Mouse (Mus musculus) left cerebral cortex, postnatal 25 days (tissue): ENCODE data around the gene Selenof. TPM values are rescaled to one million over a fixed set of nuclear protein-coding genes. Genes with fewer than 3 reads are reported as not detected.

ENCODE experiments used
- DNase-seq, 2 experiments: peaks; one replicate each; pipeline ENCODE4 v3.0.0; 2022; ENCODE audit warnings: low spot score in 2 of 2, mixed read lengths in 1 of 2
- intact Hi-C: fragments of 180-260 bp; cut with DNase I; formaldehyde crosslinking; loops from one replicate; pipeline ENCODE4 v1.15.1; 2025
- total RNA-seq, 2 experiments: library from RNA; stranded (reverse); gene quantifications; 2 replicates each; pipeline ENCODE4 v1.2.3; 2021

Gene Selenof
- total RNA-seq, 2 experiments from 2014 or later, result 221 to 233 TPM

GRCm38 (mm10) chr3:144558274-144558673 lies 11.8 kb upstream of the Selenof start:
- intact Hi-C loops, result no loop called here
- DNase-seq, result no peak

DNA sequence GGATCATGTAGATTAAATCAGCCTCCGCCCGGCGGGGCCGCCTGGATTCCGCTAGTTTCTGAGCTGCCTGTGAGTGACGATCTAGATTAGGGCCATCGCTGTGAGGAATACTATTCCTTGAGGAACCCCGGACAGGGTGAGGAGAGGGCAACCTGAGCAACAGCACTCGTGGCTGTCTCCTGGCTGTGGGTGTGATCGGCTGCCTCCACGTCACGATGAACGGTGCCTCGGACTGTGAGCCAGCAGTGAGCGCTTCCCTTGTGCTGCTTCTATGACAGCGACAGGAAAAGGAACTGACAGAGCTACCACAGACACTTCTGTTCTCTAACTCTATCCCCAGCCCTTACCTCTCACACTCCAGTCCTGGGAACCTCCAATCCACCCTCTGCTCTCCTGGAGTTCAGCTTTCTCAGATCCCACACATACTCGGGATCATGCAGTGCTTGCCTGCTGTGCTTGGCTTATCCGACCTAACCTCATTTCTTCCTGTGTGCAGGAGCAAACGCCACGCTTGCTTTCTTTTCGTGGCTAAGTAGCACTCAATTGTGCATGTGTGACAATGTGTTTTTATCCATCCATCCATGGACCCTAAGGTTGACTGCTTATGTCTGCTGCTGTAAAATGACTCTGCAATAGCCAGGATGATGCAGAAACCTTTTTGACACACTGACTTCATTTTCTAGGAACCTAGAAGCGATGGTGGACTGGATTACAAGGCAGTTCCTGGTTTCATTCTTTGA lies 8.4 kb upstream of the Selenof start:
- intact Hi-C loops, result no loop called here
- peak in 1 of 2 experiments; percentile 51 for DNase-seq

DNA sequence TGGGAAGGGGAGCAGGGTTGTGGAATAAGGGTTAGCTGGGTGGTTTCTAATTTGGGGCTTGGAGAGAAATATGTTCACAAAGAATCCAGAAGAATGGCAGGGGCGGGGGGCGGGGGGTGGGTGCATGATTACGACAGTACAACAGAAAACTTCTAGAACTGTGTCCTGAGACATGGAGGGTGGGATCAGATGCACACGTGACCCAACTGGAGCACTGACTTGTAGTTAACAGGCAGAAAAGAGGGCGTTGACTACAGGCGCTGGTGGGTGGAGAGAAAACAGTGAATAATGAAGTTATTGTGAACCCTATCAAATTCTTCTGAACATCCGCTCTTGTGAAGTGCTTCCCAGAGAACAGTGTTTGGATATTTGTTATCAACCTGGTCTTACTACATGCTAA lies 6.2 kb upstream of the Selenof start:
- DNase-seq, result no peak
- intact Hi-C loops, result no loop called here

GRCm38 (mm10) chr3:144565212-144565611 lies 4.9 kb upstream of the Selenof start:
- intact Hi-C loops, result loop anchor here (5.0 kb wide), 2 partner anchors 33 to 113 kb away; no protein-coding TSS in a partner anchor

DNA sequence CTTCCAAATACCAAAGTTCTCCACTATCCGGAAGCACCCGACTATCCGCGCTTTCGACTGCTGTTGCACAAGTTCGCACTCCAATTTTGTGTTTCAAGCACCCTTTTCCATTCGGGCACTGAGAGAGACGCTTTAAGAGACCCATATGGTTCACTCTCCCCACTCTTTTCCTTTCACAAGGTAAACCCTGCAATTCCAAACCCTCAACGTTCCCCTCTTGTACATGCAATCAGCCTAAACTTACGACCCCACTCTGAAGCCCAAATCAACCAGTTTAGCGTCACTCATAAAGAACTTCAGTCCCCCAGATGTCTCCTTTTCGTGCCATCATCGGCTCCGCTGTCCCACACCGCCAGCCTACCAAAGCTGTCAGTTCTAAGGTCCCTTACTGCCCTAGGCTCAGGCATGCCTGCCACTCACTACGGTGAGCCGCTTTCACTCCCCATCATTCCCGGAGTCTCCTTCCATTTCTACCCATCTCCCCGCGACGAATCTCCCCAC lies 1.2 kb upstream of the Selenof start:
- intact Hi-C loops, result loop anchor here (5.0 kb wide), 2 partner anchors 37 to 117 kb away; no protein-coding TSS in a partner anchor
- DNase-seq, result no peak

More at GRCm38 (mm10) chr3:144565212-144565611, 4.9 kb upstream of the Selenof start:
- no peak for DNase-seq

DNA sequence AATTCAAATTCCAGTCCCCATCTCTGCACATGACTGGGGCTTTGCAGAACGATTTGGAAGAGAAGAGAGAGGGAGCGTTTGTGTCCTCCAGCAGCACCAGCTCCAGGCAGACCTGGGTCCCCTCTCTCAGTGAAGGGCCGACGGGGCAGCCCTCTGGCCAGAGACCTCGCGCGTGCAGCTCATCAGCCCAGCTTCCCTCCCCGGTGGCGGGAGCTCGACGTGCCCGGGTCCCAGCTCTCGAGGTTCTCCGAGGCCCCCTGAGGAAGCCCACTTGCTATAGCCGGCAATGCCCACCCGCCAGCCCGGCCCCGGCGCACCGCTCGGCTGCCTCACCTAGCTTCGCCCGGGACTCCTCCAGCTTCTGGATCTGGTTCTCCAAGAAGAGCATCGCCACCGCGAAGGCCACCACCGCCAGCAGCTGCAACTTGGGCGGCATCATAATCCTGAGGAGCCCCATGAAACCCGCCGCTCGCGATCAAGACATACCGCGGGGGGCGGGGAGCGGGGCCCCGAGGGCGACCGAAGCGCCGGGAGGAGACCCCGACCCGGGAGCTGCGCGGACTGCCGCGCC lies 618 bp upstream of the Selenof start:
- intact Hi-C loops, result loop anchor here (5.0 kb wide), 2 partner anchors 37 to 117 kb away; no protein-coding TSS in a partner anchor
- peak in 1 of 2 experiments; percentile 48 for DNase-seq

GRCm38 (mm10) chr3:144570816-144571487 lies 848 bp downstream of the Selenof start:
- DNase-seq, result no peak
- intact Hi-C loops, result loop anchor here (2.0 kb wide), 1 partner anchor 46 kb away; no protein-coding TSS in a partner anchor

GRCm38 (mm10) chr3:144574256-144574655 lies 4.2 kb downstream of the Selenof start:
- intact Hi-C loops, result no loop called here
- no peak for DNase-seq

DNA sequence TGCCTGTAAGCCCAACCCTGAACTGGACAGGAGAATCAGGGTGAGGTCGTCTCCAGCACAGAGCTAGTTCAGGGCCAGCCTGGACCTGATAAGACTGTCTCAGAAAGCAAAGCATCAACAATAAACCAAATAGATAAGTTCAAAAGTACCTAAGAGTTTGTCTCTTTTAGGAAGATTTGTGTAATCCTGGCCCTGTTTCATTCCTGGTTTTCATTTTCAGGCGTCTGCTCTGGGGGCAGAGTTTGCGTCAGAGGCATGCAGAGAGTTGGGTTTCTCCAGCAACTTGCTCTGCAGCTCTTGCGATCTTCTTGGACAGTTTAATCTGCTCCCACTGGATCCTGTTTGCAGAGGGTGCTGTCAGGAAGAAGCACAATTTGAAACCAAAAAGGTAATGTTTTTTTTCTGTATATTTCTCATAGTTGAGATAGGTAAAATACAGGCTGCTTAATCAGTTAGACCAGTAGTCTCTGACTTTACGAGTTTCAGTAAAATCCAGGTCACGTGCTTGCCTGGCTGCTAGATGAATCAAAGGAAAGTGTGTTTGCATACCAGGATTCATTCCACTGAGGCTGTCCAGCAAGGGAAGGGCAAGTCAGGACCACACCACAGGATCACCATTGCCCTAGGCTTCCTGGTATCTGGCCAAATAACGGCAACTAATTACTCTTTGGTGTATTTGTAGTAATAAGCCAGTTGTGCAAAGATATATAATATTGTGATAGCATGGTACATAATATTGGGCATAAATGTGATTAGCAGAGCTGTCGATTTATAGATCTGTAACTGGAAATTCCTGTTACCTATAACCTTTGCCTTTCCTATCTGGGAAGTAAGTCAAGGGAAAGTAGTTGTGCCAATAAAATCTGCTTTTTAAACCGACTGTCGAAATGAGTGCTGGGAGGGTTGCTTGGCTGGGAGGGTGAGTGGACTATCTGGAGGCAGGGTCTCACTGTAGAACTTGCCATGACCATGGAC lies 7.5 kb downstream of the Selenof start:
- peak in 1 of 2 experiments; percentile 32 for DNase-seq
- intact Hi-C loops, result no loop called here

DNA sequence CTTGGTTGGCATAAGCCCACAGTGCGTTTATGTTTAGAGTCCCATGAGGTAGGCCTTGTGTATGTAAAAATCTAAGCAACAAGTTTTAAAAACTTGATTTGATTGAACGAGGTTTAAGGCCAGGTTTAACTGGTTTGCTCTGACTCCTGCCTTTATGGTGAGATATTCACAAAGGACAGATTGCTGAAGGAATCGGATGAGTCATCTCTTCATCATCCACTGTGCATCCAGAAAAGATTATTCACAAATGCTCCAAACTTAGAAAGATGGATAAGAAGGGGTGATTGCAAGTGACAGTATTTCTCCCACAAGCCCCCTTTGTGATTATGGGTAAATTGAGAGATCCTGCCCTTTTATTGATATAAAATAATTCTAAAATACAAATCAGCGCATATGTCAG lies 8.8 kb downstream of the Selenof start:
- peak in 1 of 2 experiments; percentile 60 for DNase-seq
- intact Hi-C loops, result no loop called here

DNA sequence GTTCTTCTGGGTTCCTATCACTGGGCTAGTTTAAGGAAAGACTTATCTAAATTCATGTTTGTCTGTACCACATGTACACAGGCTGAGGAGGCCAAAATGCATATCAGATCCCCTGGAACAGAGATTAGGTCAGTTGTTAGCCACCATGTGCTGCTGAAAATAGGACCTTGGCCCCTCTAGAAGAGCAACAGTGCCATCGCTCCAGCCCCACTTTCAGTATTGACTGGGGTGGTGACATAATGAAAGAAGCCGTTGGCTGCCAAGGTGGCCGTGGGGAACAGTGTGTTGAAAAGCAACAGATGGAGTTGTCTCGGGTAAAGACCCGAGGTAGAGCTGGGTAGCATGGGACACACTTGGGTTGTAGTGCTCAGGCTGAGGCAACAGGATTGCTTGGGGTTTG lies 9.7 kb downstream of the Selenof start:
- DNase-seq, result no peak
- intact Hi-C loops, result no loop called here

DNA sequence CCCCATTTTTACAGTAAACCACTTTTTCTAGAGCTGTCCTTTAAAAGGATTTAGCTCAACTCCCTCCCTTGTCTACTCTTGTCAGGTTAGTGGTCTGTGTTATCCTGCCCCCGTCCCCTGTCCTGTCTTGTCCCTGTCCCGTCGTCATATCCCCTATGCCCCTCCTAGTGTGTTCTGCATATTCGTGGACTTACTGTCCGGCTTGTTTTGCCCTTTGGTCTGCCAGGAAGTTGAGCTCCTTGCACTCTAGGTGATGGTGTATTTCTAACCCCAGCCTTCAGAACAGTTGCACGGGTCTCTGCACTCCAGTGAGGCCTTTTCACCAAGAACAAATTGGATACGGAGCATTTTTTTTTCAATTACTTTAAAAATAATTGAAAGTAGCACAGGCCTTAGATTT lies 10.2 kb downstream of the Selenof start:
- intact Hi-C loops, result no loop called here

DNA sequence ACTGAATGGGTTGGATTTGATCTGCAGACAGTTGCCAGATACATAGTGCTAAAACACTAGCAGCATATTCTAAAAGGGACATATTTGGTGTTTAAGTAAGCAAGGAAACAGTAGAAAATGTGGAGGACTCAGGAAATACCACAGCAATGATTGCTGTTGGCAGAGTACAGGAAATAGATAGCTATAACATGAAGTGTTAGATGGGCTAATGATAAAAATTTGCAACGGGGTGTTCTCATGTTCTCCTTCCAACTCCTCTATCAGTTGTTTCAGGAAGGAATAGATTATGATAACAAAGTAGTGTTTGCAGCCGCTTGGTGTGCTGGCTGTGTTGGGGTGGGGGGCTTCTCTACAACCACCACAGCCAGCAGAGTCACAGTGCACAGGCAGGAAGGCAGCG lies 11.7 kb downstream of the Selenof start:
- DNase-seq, result no peak
- intact Hi-C loops, result no loop called here

More for the DNA sequence above, 10.2 kb downstream of the Selenof start:
- no peak for DNase-seq

DNA sequence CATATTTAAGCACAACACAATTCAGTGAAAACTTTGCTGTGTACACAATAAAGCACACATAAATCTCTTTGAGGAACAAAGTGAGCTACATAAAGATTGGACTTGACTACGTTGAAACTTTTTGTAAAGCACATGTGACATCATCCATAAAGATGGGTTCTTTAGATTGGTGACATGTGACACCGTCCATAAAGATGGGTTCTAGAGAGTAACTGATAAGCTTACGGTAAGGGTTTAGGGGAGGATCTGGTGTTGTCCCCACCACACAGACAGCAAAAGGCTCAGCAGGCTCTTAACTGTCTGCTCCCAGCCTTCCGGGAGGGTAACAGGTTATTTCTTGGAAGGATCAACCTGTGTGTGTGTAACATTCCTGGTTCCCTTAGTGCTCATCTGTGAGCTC lies 12.2 kb downstream of the Selenof start:
- intact Hi-C loops, result no loop called here

GRCm38 (mm10) chr3:144583789-144584188 lies 13.7 kb downstream of the Selenof start:
- no peak for DNase-seq
- intact Hi-C loops, result no loop called here

More for the DNA sequence above, 12.2 kb downstream of the Selenof start:
- DNase-seq, result no peak

- intact Hi-C loops, result no loop called here
- DNase-seq, result peak in 1 of 2 experiments; percentile 42
Measured at GRCm38 (mm10) chr3:144584789-144585553, 14.9 kb downstream of the Selenof start.

GRCm38 (mm10) chr3:144586731-144587130 lies 16.6 kb downstream of the Selenof start:
- peak in 1 of 2 experiments; percentile 30 for DNase-seq
- intact Hi-C loops, result no loop called here

DNA sequence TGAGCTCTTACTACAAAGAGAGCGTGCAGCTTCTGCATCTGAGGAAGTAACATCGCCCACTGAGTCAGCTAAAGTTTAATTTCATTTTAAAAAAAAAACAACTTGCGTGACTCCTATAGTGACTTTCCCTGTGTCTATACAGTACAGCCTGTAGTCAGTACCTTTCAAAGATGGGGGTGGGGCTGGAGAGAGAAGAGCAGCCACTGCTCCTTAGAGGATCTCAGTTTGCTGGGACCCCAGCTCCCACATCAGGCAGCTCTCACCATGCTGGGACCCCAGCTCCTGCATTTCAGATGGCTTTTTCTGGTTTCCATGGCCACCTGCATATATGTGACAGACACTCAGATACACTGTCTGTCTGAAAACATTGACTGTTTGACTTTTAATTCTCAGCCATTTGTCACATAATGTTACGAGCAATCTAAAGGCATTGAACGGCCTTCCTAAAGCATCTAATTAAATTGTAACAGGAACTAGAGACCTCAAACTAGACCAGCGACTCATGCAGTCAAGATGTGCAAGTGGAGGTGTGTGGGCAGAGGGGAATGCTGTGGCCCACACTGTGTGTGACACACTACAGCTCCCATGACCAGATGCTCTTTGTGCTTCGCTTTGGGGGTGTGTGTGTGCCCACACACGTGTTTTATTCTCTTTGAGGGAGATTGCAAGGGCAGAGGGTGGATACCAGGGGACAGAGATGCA lies 19.2 kb downstream of the Selenof start:
- intact Hi-C loops, result no loop called here
- no peak for DNase-seq
